ENCODE assay signal across 14 mouse cellular contexts in genomic region chr14:119109776-119110218, GRCm38 (mm10). TPM values are rescaled to one million over a fixed set of nuclear protein-coding genes. Genes with fewer than 3 reads are reported as not detected.
DNase-seq lines count a peak whose midpoint lies in the region; ATAC-seq and TF ChIP-seq lines count a peak whose summit lies in the region.
"Had no signal": no experiment of that assay in that cellular context is flagged by ENCODE, and none has a peak within 500 bp of the region (broad histone marks: within the 10 kb centered on the region; RNA-seq: fewer than 3 reads in every experiment).

No protein-coding gene starts in this region.

- no peak for TF ChIP-seq POLR2A in cerebellum, adult 2 months (IDR thresholded peaks at IDR 0.05; ENCODE audit: borderline replicate concordance, insufficient read depth, low read length)

- intact Hi-C loops in left cerebral cortex, postnatal 4 days (cut with DNase I): loop anchor here (5.0 kb wide), 1 partner anchor 948 kb away; no protein-coding TSS in a partner anchor

- no peak overlapping the region for H3K27ac ChIP-seq in cerebellum, adult 2 months (ENCODE audit: insufficient read depth, low read length)

- no peak for ATAC-seq in megakaryocyte progenitor cell, adult 5-6 weeks (replicated peaks; ENCODE audit: poor library complexity)
- ATAC-seq: intestine, embryonic 16.5 days had no signal

- TF ChIP-seq CTCF in cerebellum, adult 2 months (IDR thresholded peaks at IDR 0.05; ENCODE audit: borderline replicate concordance, insufficient read depth, low read depth, low read length): peak; percentile 60; the same call in 1 of the 2 replicates

- no peak overlapping the region for H3K4me3 ChIP-seq in cerebellum, adult 2 months (replicated peaks; ENCODE audit: insufficient read depth, low read depth, low read length)

- 8% methylated on average over 3 of the region's 3 CpGs for WGBS in cerebellum, adult 2 months

- peaks cover 8% of the 10 kb centered on the region for H3K4me1 ChIP-seq in cerebellum, adult 2 months (ENCODE audit: control insufficient read depth, insufficient read depth, low read length)

- peak; percentile 25 to 46 for DNase-seq in cerebellum, adult 2 months
- DNase-seq in cerebellum, adult 8-10 months: no peak
- DNase-seq in left cerebral cortex, postnatal 4 days: peak; percentile 20
- no peak for DNase-seq in left cerebral cortex, adult 8-10 months (ENCODE audit: low spot score in 2 of 2)
- peak; percentile 13 for DNase-seq in right cerebral cortex, postnatal 4 days
- no peak for DNase-seq in right cerebral cortex, adult 18-20 months
- DNase-seq in frontal cortex, postnatal 10 days (ENCODE audit: low spot score in 2 of 2): no peak
- DNase-seq: adrenal gland, adult 2 months; gastrocnemius, postnatal 14 days; liver had no signal

- no peaks in the 10 kb centered on the region for H3K27me3 ChIP-seq in cerebellum, adult 2 months (ENCODE audit: control insufficient read depth, insufficient read depth, low read length)

RNA-seq across cellular contexts. Expression of gene Uggt2, which starts 10.6 kb away (rescaled TPM):
- 32.6 and 36.2 TPM in 2 replicates for polyA plus RNA-seq in cerebellum, adult 2 months (2012; rRNA removed)
- 10 to 100 TPM; 42.1 to 42.5 TPM for total RNA-seq in left cerebral cortex, postnatal 4 days (2021)
- 10 to 100 TPM; 26.1 to 36.8 (median 31.2) TPM for total RNA-seq in left cerebral cortex, adult 8-10 months (2022)
- total RNA-seq in megakaryocyte progenitor cell, adult 5-6 weeks (2015): 3.3 and 5.5 TPM in 2 replicates
- 1.5 and 5.8 TPM in 2 replicates for total RNA-seq in megakaryocyte progenitor cell, adult 5-6 weeks (2017)

RNA-seq across cellular contexts. Expression of gene Hs6st3, which starts 28.3 kb away (rescaled TPM):
- polyA plus RNA-seq in cerebellum, adult 2 months (2012; rRNA removed): 6.4 and 6.6 TPM in 2 replicates
- 10 to 100 TPM; 51.4 to 58.0 TPM for total RNA-seq in left cerebral cortex, postnatal 4 days (2021)
- total RNA-seq in left cerebral cortex, adult 8-10 months (2022): 10 to 100 TPM; 50.2 to 63.5 (median 53.8) TPM
- total RNA-seq in megakaryocyte progenitor cell, adult 5-6 weeks (2015): not detected in 2 replicates
- not detected in 2 replicates for total RNA-seq in megakaryocyte progenitor cell, adult 5-6 weeks (2017)
- total RNA-seq: gastrocnemius, postnatal 14 days; megakaryocyte-erythroid progenitor cell, adult 5-6 weeks had no signal
- polyA plus RNA-seq: intestine, embryonic 16.5 days; small intestine, adult 2 months had no signal

Comparison
In these comparisons a context has a peak if more than half of its experiments do, and no peak if none do; other contexts are left out.
1. DNase-seq: peak in cerebellum, adult 2 months (2 of 2), left cerebral cortex, postnatal 4 days (single experiment) and right cerebral cortex, postnatal 4 days (single experiment); none in cerebellum, adult 8-10 months (single experiment), left cerebral cortex, adult 8-10 months (0 of 2), right cerebral cortex, adult 18-20 months (single experiment) and frontal cortex, postnatal 10 days (0 of 2).
2. RNA of gene Hs6st3, which starts 28.3 kb away (total RNA-seq): 51.4 to 58.0 TPM in left cerebral cortex, postnatal 4 days and 50.2 to 63.5 TPM in left cerebral cortex, adult 8-10 months; not detected in megakaryocyte progenitor cell, adult 5-6 weeks; every median in the first group is over 10 times any median in the second.